ENCODE assay signal across 47 mouse cellular contexts in the genomic region with DNA sequence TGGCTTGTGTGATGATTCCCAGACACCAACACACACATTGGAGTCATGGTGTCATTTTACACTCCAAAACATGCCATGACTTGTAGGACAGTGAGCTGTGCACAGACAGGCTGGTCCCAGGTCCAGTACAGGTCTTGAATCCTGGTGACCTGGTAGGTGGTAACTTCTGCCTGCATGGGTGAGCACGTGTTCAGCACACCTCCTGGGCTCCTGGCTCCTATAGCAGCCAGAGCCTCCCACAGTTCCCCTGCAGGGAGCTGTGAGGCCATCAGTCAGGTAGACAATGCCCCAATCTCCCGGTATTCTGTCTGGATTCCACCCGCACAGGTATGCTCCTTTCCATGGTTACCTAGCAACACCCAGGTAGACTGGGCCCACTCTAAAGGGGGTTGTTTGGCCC. TPM values are rescaled to one million over a fixed set of nuclear protein-coding genes. Genes with fewer than 3 reads are reported as not detected.
"Had no signal": no experiment of that assay in that cellular context is flagged by ENCODE, and none has a peak within 500 bp of the region (broad histone marks: within the 10 kb centered on the region; RNA-seq: fewer than 3 reads in every experiment).

No protein-coding gene starts in this region.

- H3K27me3 ChIP-seq: limb, embryonic 12.5 days; limb, embryonic 13.5 days; limb, embryonic 15.5 days; liver, embryonic 12.5 days; liver, embryonic 13.5 days; liver, embryonic 15.5 days; lung, embryonic 15.5 days; megakaryocyte, embryonic 14.5 days; midbrain, embryonic 12.5 days; midbrain, embryonic 13.5 days; midbrain, embryonic 15.5 days; neural tube, embryonic 12.5 days had no signal

- H3K9me3 ChIP-seq: limb, embryonic 10.5 days; limb, embryonic 12.5 days; limb, embryonic 13.5 days; limb, embryonic 15.5 days; liver, embryonic 12.5 days; liver, embryonic 13.5 days; liver, embryonic 15.5 days; lung, embryonic 15.5 days; megakaryocyte, embryonic 14.5 days; midbrain, embryonic 10.5 days; midbrain, embryonic 12.5 days; midbrain, embryonic 13.5 days; midbrain, embryonic 15.5 days; neural tube, embryonic 12.5 days had no signal

- H3K4me3 ChIP-seq: limb, embryonic 10.5 days; limb, embryonic 12.5 days; limb, embryonic 13.5 days; limb, embryonic 15.5 days; liver, embryonic 12.5 days; liver, embryonic 13.5 days; liver, embryonic 15.5 days; lung, embryonic 15.5 days; megakaryocyte, embryonic 14.5 days; midbrain, embryonic 10.5 days; midbrain, embryonic 12.5 days; midbrain, embryonic 13.5 days; midbrain, embryonic 15.5 days; myocyte; neural tube, embryonic 12.5 days had no signal

- H3K9ac ChIP-seq: limb, embryonic 12.5 days; limb, embryonic 13.5 days; limb, embryonic 15.5 days; liver, embryonic 12.5 days; liver, embryonic 13.5 days; liver, embryonic 14.5 days; liver, embryonic 15.5 days; liver, postnatal 0 days; lung, embryonic 14.5 days; lung, embryonic 15.5 days; midbrain, embryonic 12.5 days; midbrain, embryonic 13.5 days; midbrain, embryonic 15.5 days; neural tube, embryonic 12.5 days had no signal

- H3K27ac ChIP-seq: limb, embryonic 10.5 days; limb, embryonic 12.5 days; limb, embryonic 13.5 days; limb, embryonic 15.5 days; liver, embryonic 12.5 days; liver, embryonic 13.5 days; liver, embryonic 14.5 days; liver, embryonic 15.5 days; lung, embryonic 15.5 days; macrophage; midbrain, embryonic 10.5 days; midbrain, embryonic 12.5 days; midbrain, embryonic 13.5 days; midbrain, embryonic 15.5 days; neural tube, embryonic 12.5 days had no signal

- DNase-seq: left cerebral cortex, postnatal 4 days; liver; liver, embryonic 13.5 days; liver, postnatal 0 days; lung, adult 18-20 months; lung, adult 2 months; lung, embryonic 14.5 days; lung, postnatal 10 days; lung, postnatal 14 days; lung, postnatal 36 days; lung, postnatal 4 days; midbrain, embryonic 14.5 days had no signal

- H3K36me3 ChIP-seq: limb, embryonic 10.5 days; limb, embryonic 12.5 days; limb, embryonic 13.5 days; limb, embryonic 15.5 days; liver, embryonic 12.5 days; liver, embryonic 13.5 days; liver, embryonic 15.5 days; lung, embryonic 15.5 days; midbrain, embryonic 10.5 days; midbrain, embryonic 12.5 days; midbrain, embryonic 13.5 days; midbrain, embryonic 15.5 days; neural tube, embryonic 12.5 days had no signal

- H3K4me2 ChIP-seq: limb, embryonic 12.5 days; limb, embryonic 13.5 days; limb, embryonic 15.5 days; liver, embryonic 11.5 days; liver, embryonic 12.5 days; liver, embryonic 13.5 days; liver, embryonic 15.5 days; lung, embryonic 14.5 days; lung, embryonic 15.5 days; midbrain, embryonic 11.5 days; midbrain, embryonic 12.5 days; midbrain, embryonic 13.5 days; midbrain, embryonic 15.5 days; neural tube, embryonic 12.5 days had no signal

- ATAC-seq: liver, embryonic 12.5 days; liver, postnatal 0 days; lung, postnatal 0 days; midbrain, embryonic 13.5 days; midbrain, embryonic 15.5 days; midbrain, embryonic 16.5 days had no signal

- H3K4me1 ChIP-seq: limb, embryonic 10.5 days; limb, embryonic 12.5 days; limb, embryonic 13.5 days; limb, embryonic 15.5 days; liver, embryonic 12.5 days; liver, embryonic 13.5 days; liver, embryonic 15.5 days; lung, embryonic 15.5 days; megakaryocyte, embryonic 14.5 days; midbrain, embryonic 10.5 days; midbrain, embryonic 12.5 days; midbrain, embryonic 13.5 days; midbrain, embryonic 15.5 days; neural tube, embryonic 12.5 days had no signal

RNA-seq across cellular contexts. Expression of a gene that starts 6.9 kb away (rescaled TPM):
- total RNA-seq: left cerebral cortex, postnatal 10 days; left cerebral cortex, postnatal 14 days; left cerebral cortex, postnatal 25 days; left cerebral cortex, postnatal 36 days; left cerebral cortex, postnatal 4 days; liver, adult 2 months; megakaryocyte-erythroid progenitor cell, adult 5-6 weeks; midbrain, postnatal 0 days had no signal
- polyA plus RNA-seq: limb, embryonic 10.5 days; limb, embryonic 11.5 days; limb, embryonic 12.5 days; limb, embryonic 15.5 days; liver, adult 2 months; lung, embryonic 14.5 days; lung, embryonic 15.5 days; lung, embryonic 16.5 days; midbrain, embryonic 10.5 days; midbrain, embryonic 11.5 days; midbrain, embryonic 12.5 days; midbrain, embryonic 13.5 days; midbrain, embryonic 14.5 days; midbrain, embryonic 15.5 days; midbrain, embryonic 16.5 days; midbrain, postnatal 0 days; myocyte; neural tube, embryonic 11.5 days; neural tube, embryonic 12.5 days had no signal

RNA-seq across cellular contexts. Expression of a gene that starts 46.1 kb away (rescaled TPM):
- total RNA-seq: monocyte, adult 5-6 weeks had no signal

RNA-seq across cellular contexts. Expression of a gene that starts 46.7 kb away (rescaled TPM):
- total RNA-seq: left cerebral cortex, postnatal 10 days; left cerebral cortex, postnatal 14 days; left cerebral cortex, postnatal 25 days; left cerebral cortex, postnatal 36 days; left cerebral cortex, postnatal 4 days; liver, adult 2 months; megakaryocyte progenitor cell, adult 5-6 weeks; megakaryocyte, adult 5-6 weeks; megakaryocyte-erythroid progenitor cell, adult 5-6 weeks; midbrain, postnatal 0 days; monocyte, adult 5-6 weeks had no signal
- polyA plus RNA-seq: limb, embryonic 10.5 days; limb, embryonic 11.5 days; limb, embryonic 12.5 days; limb, embryonic 13.5 days; limb, embryonic 14.5 days; limb, embryonic 15.5 days; liver, adult 2 months; liver, embryonic 11.5 days; liver, embryonic 12.5 days; liver, embryonic 13.5 days; liver, embryonic 14.5 days; liver, embryonic 15.5 days; liver, embryonic 16.5 days; liver, postnatal 0 days; lung, adult 2 months; lung, embryonic 14.5 days; lung, embryonic 15.5 days; lung, embryonic 16.5 days; lung, postnatal 0 days; macrophage; midbrain, embryonic 10.5 days; midbrain, embryonic 11.5 days; midbrain, embryonic 12.5 days; midbrain, embryonic 13.5 days; midbrain, embryonic 14.5 days; midbrain, embryonic 15.5 days; midbrain, embryonic 16.5 days; midbrain, postnatal 0 days; myocyte; neural tube, embryonic 11.5 days; neural tube, embryonic 12.5 days had no signal
